Mouse (Mus musculus) E14TG2a.4 (cell line): ENCODE results near the gene Mab21l3.

Source experiments
- CTCF ChIP-seq: conservative IDR thresholded peaks from 2 replicates; pipeline ENCODE4 v1.5.1; 2014; ENCODE audit warnings: low read length
- POU5F1 ChIP-seq: IDR thresholded peaks from 2 replicates; pipeline ENCODE4 v1.6.1; 2014; ENCODE audit warnings: low read length, borderline replicate concordance

DNA sequence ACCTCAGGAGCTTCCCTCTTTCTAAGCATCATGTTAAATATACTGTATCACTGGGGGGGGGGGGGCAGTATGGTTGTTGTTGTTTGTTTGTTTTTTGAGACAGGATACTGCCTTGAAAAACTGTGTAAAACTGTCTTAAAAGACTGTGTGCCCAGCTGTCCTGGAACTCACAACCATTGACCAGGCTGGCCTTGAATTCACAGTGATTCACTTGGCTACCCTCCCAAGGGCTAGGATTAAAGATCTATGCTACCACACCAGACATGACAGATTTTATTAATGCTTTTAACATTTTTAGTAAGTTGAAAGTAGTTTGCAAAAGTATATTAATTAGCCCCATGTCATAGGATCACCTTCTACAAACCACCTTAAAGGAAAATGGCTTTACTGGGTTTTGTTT is 85.2 kb downstream of the Mab21l3 start:
- TF ChIP-seq CTCF (no peak), POU5F1 (no peak)
